Mouse (Mus musculus): ENCODE data around the gene Mrpl51.
A peak's percentile ranks its signal among the peaks of the same experiment; 100 is the strongest.

GRCm38 (mm10) chr6:125154550-125154949 is 37.1 kb upstream of the Mrpl51 start:
- no peak for TF ChIP-seq EP300 (IDR thresholded peaks at IDR 0.05; ENCODE audit: low read depth)
- TF ChIP-seq CTCF (IDR thresholded peaks at IDR 0.05; ENCODE audit: low read depth), result peak; percentile 55
